ENCODE assay signal across 26 mouse cellular contexts in genomic region chr8:54002948-54003347, GRCm38 (mm10).
A peak's percentile ranks its signal among the peaks of the same experiment; 100 is the strongest.
DNase-seq lines count a peak whose midpoint lies in the region; ATAC-seq and TF ChIP-seq lines count a peak whose summit lies in the region.
"Had no signal": no experiment of that assay in that cellular context is flagged by ENCODE, and none has a peak within 500 bp of the region (broad histone marks: within the 10 kb centered on the region; RNA-seq: fewer than 3 reads in every experiment).

No protein-coding gene starts in this region.

- TF ChIP-seq CTCF in kidney, adult 2 months (conservative IDR thresholded peaks at IDR 0.05; ENCODE audit: insufficient read depth, insufficient read length, low read depth, low read length) = no peak
- TF ChIP-seq CTCF in Patski (IDR thresholded peaks at IDR 0.05) = no peak

- POLR2A ChIA-PET in Patski (lab: Charles Lee) = no interaction called here

- no peaks in the 10 kb centered on the region for H3K9me3 ChIP-seq in kidney, embryonic 15.5 days (replicated peaks)
- no peaks in the 10 kb centered on the region for H3K9me3 ChIP-seq in limb, embryonic 14.5 days (ENCODE audit: control insufficient read depth, low read length)
- H3K9me3 ChIP-seq in limb, embryonic 10.5 days (replicated peaks) = no peaks in the 10 kb centered on the region
- H3K9me3 ChIP-seq: forebrain, embryonic 10.5 days; forebrain, embryonic 13.5 days; G1E; heart, embryonic 12.5 days; heart, embryonic 15.5 days; hindbrain, embryonic 10.5 days; hindbrain, embryonic 13.5 days had no signal

- no peak; the same call in 1 of the 2 replicates for ATAC-seq in kidney, embryonic 15.5 days (replicated peaks; ENCODE audit: low FRiP score)
- ATAC-seq in limb, embryonic 14.5 days (ENCODE audit: low FRiP score, low read depth) = no peak
- ATAC-seq in Patski = peak; percentile 87
- no peak for ATAC-seq in megakaryocyte, adult 5-6 weeks (ENCODE audit: poor library complexity, severe bottlenecking)
- ATAC-seq: activated CD4-positive, CD25-positive, alpha-beta regulatory T cell, adult 4 months; forebrain, embryonic 13.5 days; hindbrain, embryonic 16.5 days had no signal

- no peaks in the 10 kb centered on the region for H3K27me3 ChIP-seq in kidney, adult 2 months (replicated peaks; ENCODE audit: control insufficient read depth, insufficient read depth, low read length)
- no peaks in the 10 kb centered on the region for H3K27me3 ChIP-seq in kidney, embryonic 15.5 days
- H3K27me3 ChIP-seq in limb, embryonic 14.5 days (ENCODE audit: control insufficient read depth, insufficient read depth, low read length) = no peaks in the 10 kb centered on the region
- H3K27me3 ChIP-seq in limb, embryonic 10.5 days (ENCODE audit: low read depth, poor library complexity, severe bottlenecking) = no peaks in the 10 kb centered on the region
- H3K27me3 ChIP-seq in Patski = no peaks in the 10 kb centered on the region
- H3K27me3 ChIP-seq: CH12.LX; forebrain, embryonic 13.5 days; heart, embryonic 12.5 days; heart, embryonic 15.5 days; hindbrain, embryonic 13.5 days had no signal

- TF ChIP-seq POLR2A in kidney, adult 2 months (IDR thresholded peaks at IDR 0.05; ENCODE audit: low read depth, low read length) = no peak
- no peak for TF ChIP-seq POLR2A in limb, embryonic 14.5 days (IDR thresholded peaks at IDR 0.05; ENCODE audit: borderline replicate concordance, extremely low read depth, insufficient read depth, insufficient read length)

- no peaks in the 10 kb centered on the region for H3K36me3 ChIP-seq in kidney, adult 2 months (ENCODE audit: control insufficient read depth, insufficient read depth, low read length)
- no peaks in the 10 kb centered on the region for H3K36me3 ChIP-seq in kidney, embryonic 15.5 days
- H3K36me3 ChIP-seq in limb, embryonic 14.5 days (ENCODE audit: control insufficient read depth, insufficient read depth, low read length) = no peaks in the 10 kb centered on the region
- no peaks in the 10 kb centered on the region for H3K36me3 ChIP-seq in limb, embryonic 10.5 days
- H3K36me3 ChIP-seq: forebrain, embryonic 10.5 days; G1E; heart, embryonic 12.5 days; heart, embryonic 15.5 days; hindbrain, embryonic 10.5 days; hindbrain, embryonic 13.5 days had no signal

- no peak overlapping the region for H3K27ac ChIP-seq in kidney, adult 2 months (ENCODE audit: insufficient read depth, low read depth, low read length)
- no peak overlapping the region for H3K27ac ChIP-seq in kidney, embryonic 15.5 days
- H3K27ac ChIP-seq in limb, embryonic 14.5 days (replicated peaks; ENCODE audit: low read depth, low read length) = no peak overlapping the region
- H3K27ac ChIP-seq in limb, embryonic 10.5 days = no peak overlapping the region
- H3K27ac ChIP-seq: forebrain, embryonic 10.5 days; forebrain, embryonic 13.5 days; heart, embryonic 15.5 days; hindbrain, embryonic 10.5 days; hindbrain, embryonic 13.5 days had no signal

- CTCF ChIA-PET in Patski (lab: Charles Lee) = interaction anchor here (0.9 to 1.8 kb wide), 2 partner anchors 9 to 16 kb away, joined by 3 to 4 read pairs; no protein-coding TSS in a partner anchor

- no peak overlapping the region for H3K4me2 ChIP-seq in kidney, embryonic 15.5 days
- no peak overlapping the region for H3K4me2 ChIP-seq in limb, embryonic 14.5 days (replicated peaks; ENCODE audit: low read depth, low read length, severe bottlenecking)
- H3K4me2 ChIP-seq: forebrain, embryonic 13.5 days; heart, embryonic 12.5 days; heart, embryonic 15.5 days; hindbrain, embryonic 13.5 days had no signal

- DNase-seq in kidney, adult 2 months = peak; percentile 9
- peak; percentile 6 for DNase-seq in limb, embryonic 14.5 days (ENCODE audit: low spot score)
- no peak for DNase-seq in limb, embryonic 10.5 days (ENCODE audit: low spot score)
- peak; percentile 71 for DNase-seq in Patski (ENCODE audit: low read depth, low spot score)
- DNase-seq: adrenal gland, adult 8-10 months; adrenal gland, postnatal 25 days; B cell, adult 2 months; cerebellum, adult 18-20 months; cerebellum, adult 9-10 months; cerebellum, postnatal 14 days; gastrocnemius, postnatal 25 days; heart, adult 18-20 months; heart, postnatal 10 days; heart, postnatal 36 days had no signal

- H3K4me3 ChIP-seq in kidney, adult 2 months (ENCODE audit: insufficient read depth, low read depth, low read length) = no peak overlapping the region
- no peak overlapping the region for H3K4me3 ChIP-seq in kidney, embryonic 15.5 days (replicated peaks)
- H3K4me3 ChIP-seq in limb, embryonic 14.5 days (replicated peaks; ENCODE audit: low read length) = no peak overlapping the region
- H3K4me3 ChIP-seq in limb, embryonic 10.5 days = no peak overlapping the region
- H3K4me3 ChIP-seq: forebrain, embryonic 10.5 days; forebrain, embryonic 13.5 days; heart, embryonic 12.5 days; heart, embryonic 15.5 days; hindbrain, embryonic 10.5 days; hindbrain, embryonic 13.5 days had no signal

- 48% methylated on average over 1 of the region's 1 CpGs for WGBS in kidney, adult 2 months
- 70% methylated on average over 1 of the region's 1 CpGs for WGBS in kidney, embryonic 15.5 days
- WGBS in limb, embryonic 14.5 days = 68% methylated on average over 1 of the region's 1 CpGs
- 80% methylated on average over 1 of the region's 1 CpGs for WGBS in limb, embryonic 10.5 days

- no peaks in the 10 kb centered on the region for H3K4me1 ChIP-seq in kidney, adult 2 months (ENCODE audit: control insufficient read depth, insufficient read depth, low read length)
- no peaks in the 10 kb centered on the region for H3K4me1 ChIP-seq in kidney, embryonic 15.5 days
- no peaks in the 10 kb centered on the region for H3K4me1 ChIP-seq in limb, embryonic 14.5 days (ENCODE audit: control insufficient read depth, insufficient read depth, low read length)
- no peaks in the 10 kb centered on the region for H3K4me1 ChIP-seq in limb, embryonic 10.5 days
- H3K4me1 ChIP-seq: hindbrain, embryonic 10.5 days; hindbrain, embryonic 13.5 days had no signal

- no peak overlapping the region for H3K9ac ChIP-seq in kidney, embryonic 15.5 days
- H3K9ac ChIP-seq in limb, embryonic 14.5 days (ENCODE audit: low read depth, low read length, severe bottlenecking) = no peak overlapping the region
- H3K9ac ChIP-seq: forebrain, embryonic 13.5 days; heart, embryonic 12.5 days; heart, embryonic 15.5 days; hindbrain, embryonic 13.5 days had no signal

- in situ Hi-C loops in Patski (cut with MboI; ENCODE audit: low pct_unique_long_range_greater_than_20kb) = loop anchor here (5.0 kb wide), 1 partner anchor 74 kb away; the partner anchor contains the start of gene Vegfc
